Mouse (Mus musculus) T-cell, adult 2 months (primary cell): ENCODE data around the gene Myo3b.
A peak's percentile ranks its signal among the peaks of the same experiment; 100 is the strongest.
"Not testable (repeated sequence)": the region's sequence is repeated elsewhere in the genome, so short reads cannot be mapped to it uniquely, and the experiment has no call there.

ENCODE experiments used
- DNase-seq: peaks from one replicate; pipeline ENCODE4 v3.0.0; 2022; ENCODE audit warnings: low spot score

Myo3b gene

GRCm38 (mm10) chr2:70038752-70039151, at the start of gene Myo3b:
Gene Myo3b (plus strand): TSS chr2:70039126.
- no peak for DNase-seq

DNA sequence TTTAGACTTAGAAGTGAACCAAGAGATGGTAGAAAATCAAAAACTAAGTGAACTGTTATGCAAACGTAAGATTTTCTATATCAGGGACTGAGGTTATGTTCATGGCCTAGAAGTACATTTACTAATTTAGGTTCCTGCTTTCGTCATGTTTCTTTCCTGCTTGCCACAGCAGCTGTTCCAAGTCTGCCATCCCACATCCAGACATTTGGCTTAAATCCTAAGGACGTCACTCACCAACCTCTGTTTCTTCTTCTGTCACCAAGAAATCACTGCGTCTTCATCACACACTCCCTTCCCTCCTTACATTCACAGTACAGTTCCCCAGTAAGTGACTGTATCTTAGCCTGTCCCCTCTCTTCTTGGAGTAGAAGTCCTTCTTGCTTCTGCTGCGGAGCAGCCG, 49.7 kb upstream of the Myo3b start:
- no peak for DNase-seq

GRCm38 (mm10) chr2:69990647-69991046, 48.3 kb upstream of the Myo3b start:
- DNase-seq: no peak

- not testable (repeated sequence) for DNase-seq
Observed at GRCm38 (mm10) chr2:69994082-69994736, 44.7 kb upstream of the Myo3b start.

DNA sequence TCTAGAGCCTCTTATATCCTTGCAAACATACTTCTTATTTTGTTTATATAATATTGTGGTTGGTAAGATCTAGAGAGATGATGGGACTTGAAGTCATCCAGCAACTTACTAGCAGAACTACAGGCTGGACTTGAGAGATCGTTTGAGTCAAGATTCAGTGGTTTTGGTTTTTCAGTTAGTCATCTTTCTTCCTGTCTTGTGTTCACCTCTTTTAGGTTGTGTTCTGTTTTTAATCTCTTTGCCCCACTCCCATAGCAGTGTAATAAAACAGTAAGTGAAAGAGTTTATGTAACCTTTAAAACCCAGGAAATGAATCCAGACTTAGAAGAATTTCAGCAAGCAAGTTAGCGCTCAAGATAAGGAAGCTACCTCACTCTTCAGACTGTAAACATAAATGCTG, 44.1 kb upstream of the Myo3b start:
- peak; percentile 10 for DNase-seq

- DNase-seq: no peak
Observed at GRCm38 (mm10) chr2:69999097-69999770, 39.7 kb upstream of the Myo3b start.

GRCm38 (mm10) chr2:70000316-70000715, 38.6 kb upstream of the Myo3b start:
- no peak for DNase-seq

DNA sequence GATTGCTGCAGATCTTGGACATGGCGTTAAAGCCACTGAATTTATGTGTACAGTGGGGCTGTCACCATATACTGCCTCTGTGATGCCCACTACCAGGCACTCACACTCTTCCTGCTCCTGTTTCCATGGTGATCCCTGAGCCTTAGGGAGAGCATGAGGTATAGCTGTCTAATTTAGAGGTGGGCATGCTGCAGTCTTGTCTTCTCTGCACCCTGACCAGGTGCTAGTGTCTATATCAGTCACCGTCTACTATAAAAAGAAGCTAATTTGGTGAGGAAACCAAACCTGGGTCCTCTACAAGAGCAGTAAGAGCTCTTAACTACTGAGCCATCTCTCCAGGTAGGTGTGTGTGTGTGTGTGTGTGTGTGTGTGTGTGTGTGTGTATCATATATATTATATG, 32.4 kb upstream of the Myo3b start:
- no peak for DNase-seq

DNA sequence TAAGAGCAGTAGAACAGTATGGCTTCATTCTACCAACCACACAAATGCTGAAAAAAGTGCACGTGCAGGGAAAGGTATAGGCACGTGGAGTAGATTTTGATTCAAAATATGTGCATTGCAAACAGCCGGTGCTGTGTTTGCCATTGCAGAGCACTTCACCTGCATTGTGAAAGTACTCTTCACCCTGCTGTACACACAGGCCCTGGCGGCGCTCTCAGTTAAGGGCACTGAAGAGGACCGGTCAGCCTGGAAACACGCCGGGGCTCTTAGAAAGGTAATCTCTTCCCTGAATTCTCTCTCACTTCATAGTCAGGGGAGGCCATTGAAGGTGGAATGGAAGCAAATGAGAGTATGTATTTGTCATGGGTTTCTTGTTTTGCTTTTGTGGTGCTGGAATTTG, 26.0 kb upstream of the Myo3b start:
- no peak for DNase-seq

DNA sequence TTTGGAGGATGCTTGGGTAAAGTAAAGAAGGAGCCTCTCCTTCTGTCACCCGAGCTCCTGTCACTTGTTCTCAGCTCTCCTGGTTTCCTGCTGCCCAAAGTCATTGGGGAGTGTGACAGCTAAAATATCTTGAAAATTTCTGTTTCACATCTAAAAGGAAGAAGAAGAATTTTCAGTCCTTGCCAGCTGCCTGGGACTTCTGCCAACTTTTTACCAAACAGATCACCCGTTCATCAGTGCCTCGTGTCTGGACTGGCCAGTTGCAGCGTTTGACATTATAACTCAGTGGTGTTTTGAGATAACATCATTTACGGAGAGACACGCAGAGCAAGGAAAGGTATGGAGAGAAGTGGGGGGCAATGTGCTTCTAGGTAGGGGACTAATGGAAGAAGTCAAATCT, 20.7 kb upstream of the Myo3b start:
- no peak for DNase-seq

GRCm38 (mm10) chr2:70024454-70024853, 14.5 kb upstream of the Myo3b start:
- no peak for DNase-seq

- DNase-seq: no peak
Observed at GRCm38 (mm10) chr2:70025711-70026110, 13.2 kb upstream of the Myo3b start.

DNA sequence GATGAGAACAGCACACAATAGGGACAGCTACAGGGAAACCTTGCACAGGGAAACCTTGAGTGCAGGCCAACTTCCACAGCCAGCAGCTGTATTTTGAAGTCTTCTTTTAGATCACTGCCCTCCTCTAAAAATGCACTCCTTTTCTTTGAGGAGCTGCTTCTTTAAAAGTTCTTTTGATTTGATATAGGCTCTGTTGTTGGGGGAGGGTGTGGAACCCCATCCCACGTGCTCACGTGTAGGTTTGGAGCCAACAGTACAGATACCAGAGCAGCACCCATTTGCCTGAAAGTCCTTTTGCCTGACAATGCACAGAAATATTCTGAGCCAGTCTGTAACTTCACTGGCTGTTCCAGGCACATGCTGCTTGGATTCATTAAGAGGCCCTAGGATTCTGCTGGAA, 7.5 kb upstream of the Myo3b start:
- no peak for DNase-seq

DNA sequence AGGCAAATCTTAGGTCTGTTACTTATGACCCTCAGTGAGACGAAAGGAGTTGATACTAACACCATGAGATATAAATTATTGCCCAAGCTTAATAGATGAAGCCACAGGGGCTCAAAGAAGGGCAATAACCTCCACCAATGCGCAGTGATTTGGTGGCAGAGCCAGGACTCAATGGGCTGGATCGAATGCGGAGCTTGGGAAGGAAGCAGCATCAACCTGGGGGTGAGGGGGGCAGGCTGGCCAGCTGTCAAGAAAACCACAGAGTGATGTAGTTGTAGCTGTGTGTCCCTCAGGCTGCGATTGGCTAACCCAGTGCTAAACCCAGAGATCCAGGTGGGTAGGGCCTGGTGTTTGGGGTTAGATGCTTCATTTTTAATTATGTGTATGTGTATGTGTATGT, 4.0 kb upstream of the Myo3b start:
- DNase-seq: no peak

DNA sequence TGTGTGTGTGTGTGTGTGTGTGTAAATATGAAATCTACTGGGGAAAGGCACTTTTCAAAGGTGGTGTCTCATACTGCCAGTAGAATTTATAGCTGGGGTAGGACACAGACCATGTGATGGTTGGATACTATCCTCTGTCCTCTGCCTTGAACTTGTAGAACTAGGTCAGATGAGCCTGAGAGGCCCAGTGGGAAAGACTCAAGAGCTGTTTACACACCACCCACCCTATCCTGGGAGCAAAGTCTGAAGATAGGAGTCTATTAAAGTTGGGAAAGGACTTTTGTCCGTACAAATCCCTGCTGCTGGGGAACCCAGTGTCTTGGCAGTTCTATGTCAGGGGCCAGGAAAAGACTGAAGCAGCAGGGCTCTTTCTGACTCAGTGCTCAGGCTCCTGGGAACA, 3.6 kb upstream of the Myo3b start:
- DNase-seq: no peak

- DNase-seq: peak; percentile 26
Observed at GRCm38 (mm10) chr2:70037221-70037620, 1.7 kb upstream of the Myo3b start.

- no peak for DNase-seq
Observed at GRCm38 (mm10) chr2:70044466-70044865, 5.5 kb downstream of the Myo3b start.

DNA sequence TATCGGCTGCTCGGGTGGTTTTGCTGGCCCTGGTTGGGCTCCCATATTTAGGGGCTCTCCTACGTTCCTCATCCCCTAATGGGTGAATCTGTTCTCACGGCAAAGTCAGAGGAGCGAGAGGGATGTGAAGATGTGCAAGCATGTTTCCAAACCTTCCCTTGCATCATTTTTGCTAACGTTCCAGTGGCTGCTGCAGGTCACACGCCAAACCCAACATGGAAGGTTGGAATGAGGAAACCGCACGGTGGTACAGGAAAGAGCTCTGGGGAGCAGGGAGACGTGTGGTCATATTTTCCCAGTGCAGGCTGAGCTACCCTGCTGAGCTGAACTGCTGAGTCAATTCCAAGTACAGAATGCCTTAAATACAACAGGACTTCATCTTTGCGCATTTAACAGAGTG, 8.9 kb downstream of the Myo3b start:
- no peak for DNase-seq

GRCm38 (mm10) chr2:70053803-70054202, 14.9 kb downstream of the Myo3b start:
- DNase-seq: no peak

DNA sequence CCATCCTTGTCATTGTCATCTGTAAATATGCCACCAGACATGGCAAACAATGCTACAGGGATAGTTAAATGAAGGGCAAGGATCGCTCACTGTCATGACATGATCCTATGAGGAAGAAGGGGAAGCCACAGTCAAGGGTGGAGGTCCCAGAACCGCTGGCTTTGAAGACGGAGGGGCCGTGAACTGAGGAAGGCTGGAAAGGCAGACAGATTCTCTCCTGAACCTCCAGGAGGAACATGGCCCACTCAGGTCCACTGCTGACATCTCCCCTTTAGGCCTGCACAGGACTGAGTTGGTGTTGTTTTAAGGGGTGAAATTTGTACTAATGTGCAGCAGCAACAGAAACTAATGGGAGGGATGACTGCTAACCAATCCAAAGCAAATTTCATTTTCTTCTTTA, 19.3 kb downstream of the Myo3b start:
- no peak for DNase-seq

GRCm38 (mm10) chr2:70060359-70061345, 21.7 kb downstream of the Myo3b start:
- DNase-seq: no peak

GRCm38 (mm10) chr2:70065116-70065515, 26.2 kb downstream of the Myo3b start:
- DNase-seq: no peak
